Mouse (Mus musculus) kidney, postnatal 0 days (tissue): Measurements from ENCODE around the gene Dnm2. TPM values are rescaled to one million over a fixed set of nuclear protein-coding genes. Genes with fewer than 3 reads are reported as not detected.

Experiments used
- ATAC-seq: fragments of 200-750 bp; cut with Nextera tagmentation; replicated peaks from 2 replicates; pipeline ENCODE4 v1.8.0; 2017; ENCODE audit warnings: low read depth, moderate number of reproducible peaks, moderate TSS enrichment, moderate library complexity; ENCODE audit not compliant: low FRiP score
- DNase-seq: peaks from one replicate; pipeline ENCODE4 v3.0.0-alpha.2; 2016; ENCODE audit warnings: low spot score
- H3K27ac ChIP-seq: fragments of 300-500 bp; sonication (generic); 2 replicates; pipeline ENCODE4 v1.5.1; 2014; ENCODE audit warnings: mild to moderate bottlenecking
- H3K27me3 ChIP-seq: fragments of 300-500 bp; sonication (generic); 2 replicates; pipeline ENCODE4 v1.6.1; 2014; ENCODE audit warnings: low read length, mixed read lengths; ENCODE audit not compliant: insufficient read depth
- H3K36me3 ChIP-seq: fragments of 300-500 bp; sonication (generic); 2 replicates; pipeline ENCODE4 v1.6.1; 2014; ENCODE audit warnings: low read length, mixed read lengths; ENCODE audit not compliant: insufficient read depth
- H3K4me1 ChIP-seq: fragments of 300-500 bp; sonication (generic); replicated peaks from 2 replicates; pipeline ENCODE4 v1.6.1; 2014; ENCODE audit warnings: antibody characterized with exemption, low read length, mixed read lengths; ENCODE audit not compliant: insufficient read depth
- H3K4me2 ChIP-seq: fragments of 300-500 bp; sonication (generic); 2 replicates; pipeline ENCODE4 v1.6.1; 2014; ENCODE audit warnings: mild to moderate bottlenecking, low read length, moderate library complexity, mixed read lengths
- H3K4me3 ChIP-seq: fragments of 300-500 bp; sonication (generic); replicated peaks from 2 replicates; pipeline ENCODE4 v1.5.1; 2014; ENCODE audit warnings: low read depth, low read length
- H3K9ac ChIP-seq: fragments of 300-500 bp; sonication (generic); 2 replicates; pipeline ENCODE4 v1.6.1; 2014; ENCODE audit warnings: low read depth, low read length
- H3K9me3 ChIP-seq: fragments of 300-500 bp; sonication (generic); replicated peaks from 2 replicates; pipeline ENCODE4 v1.6.1; 2016; ENCODE audit warnings: low read length, inconsistent platforms, mixed read lengths
- CTCF ChIP-seq: IDR thresholded peaks from 2 replicates; pipeline ENCODE4 v1.5.1; 2016; ENCODE audit warnings: antibody characterized with exemption, low read depth, mild to moderate bottlenecking, moderate library complexity
- WGBS: fragments of 180-500 bp; shearing (Covaris S2); extraction: QIAGEN DNeasy Blood & Tissue Kit; methylation state at CpG from one replicate; pipeline ENCODE4 v1.1.7; 2014; 5-methylcytosine and 5-hydroxymethylcytosine counted together
- microRNA-seq: library from miRNA; unstranded; fragments of <30 nt; microRNA quantifications from one replicate; pipeline ENCODE4, GENCODE M21; 2016
- polyA plus RNA-seq: library from polyadenylated mRNA; unstranded; fragments of >200 nt; fragmentation: Nextera tagmentation; extraction: Ambion mirVana; gene quantifications from 2 replicates; pipeline ENCODE4 v1.2.1, GENCODE M21; 2015

Dnm2 gene
- polyA plus RNA-seq, 1 experiment from 2014 or later: 68.0 TPM

- peak; percentile 22; the same call in 1 of the 2 replicates for TF ChIP-seq CTCF
- Histone ChIP-seq H3K4me3 (peak overlapping the region; percentile 73), H3K36me3 (no peaks in the 10 kb centered on the region; the same call in 1 of the 2 replicates), H3K27me3 (no peaks in the 10 kb centered on the region), H3K4me2 (peak overlapping the region; percentile 87), H3K9me3 (no peaks in the 10 kb centered on the region), H3K4me1 (peaks cover 15% of the 10 kb centered on the region), H3K9ac (peak overlapping the region; percentile 96), H3K27ac (peak overlapping the region; percentile 97)
- DNase-seq: peak; percentile 68
- 1% methylated on average over 61 of the region's 66 CpGs for WGBS
- ATAC-seq: peak; percentile 26
Measured at GRCm38 (mm10) chr9:21547075-21547941, 122.6 kb downstream of the Dnm2 start.

GRCm38 (mm10) chr9:21551049-21551448 is 126.3 kb downstream of the Dnm2 start:
- H3K36me3 ChIP-seq: no peaks in the 10 kb centered on the region; the same call in 1 of the 2 replicates
- H3K9ac ChIP-seq: no peak overlapping the region
- H3K4me2 ChIP-seq: no peak overlapping the region
- H3K27me3 ChIP-seq: no peaks in the 10 kb centered on the region
- H3K27ac ChIP-seq: no peak overlapping the region
- WGBS: 96% methylated on average over 2 of the region's 2 CpGs
- H3K4me3 ChIP-seq: no peak overlapping the region
- H3K9me3 ChIP-seq: no peaks in the 10 kb centered on the region
- no peak for ATAC-seq
- TF ChIP-seq CTCF: no peak
- no peak for DNase-seq
- peaks cover 11% of the 10 kb centered on the region for H3K4me1 ChIP-seq

- Histone ChIP-seq H3K4me2 (no peak overlapping the region), H3K4me1 (peaks cover 6% of the 10 kb centered on the region; the same call in 1 of the 2 replicates), H3K27ac (no peak overlapping the region), H3K9ac (no peak overlapping the region), H3K27me3 (no peaks in the 10 kb centered on the region), H3K9me3 (no peaks in the 10 kb centered on the region), H3K4me3 (no peak overlapping the region), H3K36me3 (no peaks in the 10 kb centered on the region; the same call in 1 of the 2 replicates)
- DNase-seq (no peak), ATAC-seq (no peak)
- TF ChIP-seq CTCF: no peak
- 82% methylated on average over 6 of the region's 6 CpGs for WGBS
Measured at GRCm38 (mm10) chr9:21553607-21554273, 129.0 kb downstream of the Dnm2 start.

GRCm38 (mm10) chr9:21555198-21555742 is 130.6 kb downstream of the Dnm2 start:
- no peak for DNase-seq
- H3K27me3 ChIP-seq: no peaks in the 10 kb centered on the region
- WGBS: 81% methylated on average over 6 of the region's 6 CpGs
- no peaks in the 10 kb centered on the region for H3K9me3 ChIP-seq
- no peak overlapping the region for H3K27ac ChIP-seq
- H3K4me3 ChIP-seq: no peak overlapping the region
- peak; percentile 16; the same call in 1 of the 2 replicates for TF ChIP-seq CTCF
- 0 out of 2 replicates have a peak, but pooled peaks cover 5% of the 10 kb centered on the region for H3K4me1 ChIP-seq
- H3K9ac ChIP-seq: no peak overlapping the region
- H3K36me3 ChIP-seq: no peaks in the 10 kb centered on the region; the same call in 1 of the 2 replicates
- ATAC-seq: no peak
- H3K4me2 ChIP-seq: no peak overlapping the region

- TF ChIP-seq CTCF: no peak
- no peak overlapping the region for H3K4me2 ChIP-seq
- DNase-seq: no peak
- no peaks in the 10 kb centered on the region for H3K36me3 ChIP-seq
- no peak overlapping the region for H3K4me3 ChIP-seq
- no peak overlapping the region; the same call in 1 of the 2 replicates for H3K27ac ChIP-seq
- no peaks in the 10 kb centered on the region for H3K27me3 ChIP-seq
- no peak overlapping the region for H3K9ac ChIP-seq
- H3K9me3 ChIP-seq: no peaks in the 10 kb centered on the region
- 0 out of 2 replicates have a peak, but pooled peaks cover 5% of the 10 kb centered on the region for H3K4me1 ChIP-seq
- no peak for ATAC-seq
- WGBS: 86% methylated on average over 2 of the region's 2 CpGs
Measured at GRCm38 (mm10) chr9:21556996-21557395, 132.3 kb downstream of the Dnm2 start.

Small RNA genes lying within 50 kb of the gene (microRNA-seq; reads per million reads assigned to microRNA genes)
- 4.8 reads per million, percentile 14 among the genes with 10 or more reads in this experiment for gene Mir199a-1

Other genes with a start within 250 kb of the Dnm2 start
- gene Keap1, start 185.5 kb upstream of the Dnm2 start, polyA plus RNA-seq: 49.3 and 50.8 TPM in 2 replicates
- 0.11 TPM in 1 of 2 replicates, not detected in the other for gene S1pr5, start 176.5 kb upstream of the Dnm2 start, polyA plus RNA-seq
- 51.7 and 52.9 TPM in 2 replicates for gene Atg4d, start 159.6 kb upstream of the Dnm2 start, polyA plus RNA-seq
- gene Kri1, start 136.9 kb upstream of the Dnm2 start, polyA plus RNA-seq: 8.7 and 10.6 TPM in 2 replicates
- 31.4 and 37.8 TPM in 2 replicates for gene Cdkn2d, start 133.5 kb upstream of the Dnm2 start, polyA plus RNA-seq
- 57.3 and 63.0 TPM in 2 replicates for gene Ap1m2, start 112.6 kb upstream of the Dnm2 start, polyA plus RNA-seq
- 76.5 and 80.5 TPM in 2 replicates for gene Slc44a2, start 104.2 kb upstream of the Dnm2 start, polyA plus RNA-seq
- gene Ilf3, start 57.0 kb upstream of the Dnm2 start, polyA plus RNA-seq: 113 and 125 TPM in 2 replicates
- gene Qtrt1, start 13.1 kb upstream of the Dnm2 start, polyA plus RNA-seq: 41.1 and 42.0 TPM in 2 replicates
- 128 and 131 TPM in 2 replicates for gene Tmed1, start 85.3 kb downstream of the Dnm2 start, polyA plus RNA-seq
- gene AB124611, start 101.3 kb downstream of the Dnm2 start, polyA plus RNA-seq: 2.3 and 2.6 TPM in 2 replicates
- gene Carm1, start 122.0 kb downstream of the Dnm2 start, polyA plus RNA-seq: 23.7 and 26.3 TPM in 2 replicates
- 28.1 and 29.2 TPM in 2 replicates for gene Timm29, start 167.8 kb downstream of the Dnm2 start, polyA plus RNA-seq
- 30.2 and 31.6 TPM in 2 replicates for gene Yipf2, start 167.9 kb downstream of the Dnm2 start, polyA plus RNA-seq
- 41.7 and 46.0 TPM in 2 replicates for gene Smarca4, start 191.3 kb downstream of the Dnm2 start, polyA plus RNA-seq